Mouse (Mus musculus): ENCODE measurements around the gene Mff.

DNA sequence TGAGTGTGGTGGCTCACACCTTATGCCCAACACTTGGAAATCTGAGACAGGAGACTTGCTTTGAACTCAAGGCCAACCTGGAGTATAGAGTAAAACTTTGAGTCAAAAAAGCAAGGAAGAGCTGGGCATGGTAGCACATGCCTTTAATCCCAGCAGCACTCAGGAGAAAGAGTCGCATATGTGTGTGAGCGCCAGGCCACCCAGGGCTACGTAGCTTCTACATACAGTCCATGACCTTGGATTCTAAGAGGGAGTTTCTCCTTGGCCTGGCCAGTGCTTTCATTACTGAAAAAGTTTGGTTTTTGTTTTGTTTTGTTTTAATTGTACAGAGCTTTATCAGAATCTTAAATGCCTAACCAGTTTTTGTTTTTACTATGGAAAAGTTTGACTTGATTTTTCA is 19.3 kb downstream of the Mff start:
- TF ChIP-seq CTCF (IDR thresholded peaks at IDR 0.05; ENCODE audit: low read depth) = no peak
- TF ChIP-seq EP300 (IDR thresholded peaks at IDR 0.05; ENCODE audit: low read depth) = no peak

Data from liver, postnatal 0 days (tissue).